Mouse (Mus musculus) colon, adult 2 months (tissue): Measurements from ENCODE around the gene Rtn4rl2. TPM values are rescaled to one million over a fixed set of nuclear protein-coding genes. Genes with fewer than 3 reads are reported as not detected.

Experiments used
- polyA plus RNA-seq: library from polyadenylated mRNA; depleted of rRNA; stranded (reverse); fragments of >200 nt; gene quantifications from 2 replicates; pipeline ENCODE4 v1.2.3, GENCODE M21; 2012; rRNA removed

The Rtn4rl2 gene
- 3.2 and 4.2 TPM in 2 replicates for polyA plus RNA-seq

GRCm38 (mm10) chr2:84886234-84886731 lies at the start of gene Rtn4rl2:
Gene Rtn4rl2, minus strand, starts transcription at chr2:84886710.

DNA sequence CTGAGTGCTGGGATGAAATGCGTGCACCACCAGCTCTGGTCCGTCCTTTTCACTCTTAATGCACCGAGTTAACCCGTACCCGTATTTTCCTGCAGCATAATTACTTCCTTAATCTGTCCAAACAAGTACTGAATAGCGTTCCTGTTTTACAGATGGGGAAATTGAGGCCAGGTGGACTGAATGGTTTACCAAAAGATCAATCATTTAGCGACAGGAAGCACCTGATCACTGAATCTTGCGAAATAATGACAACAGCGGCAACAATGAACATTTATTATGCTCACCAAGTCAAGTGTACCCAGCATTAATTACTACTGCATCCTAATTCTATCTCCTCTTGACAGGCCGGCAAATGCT lies 47.9 kb downstream of the Rtn4rl2 start, which contains the start of gene Slc43a1:
Gene Slc43a1 (plus strand): TSS at position 258 of the 357 bp plus-strand sequence.

GRCm38 (mm10) chr2:84826488-84827282 lies 59.8 kb downstream of the Rtn4rl2 start, which contains the start of gene Timm10:
Gene Timm10, plus strand, starts transcription at chr2:84826997.

GRCm38 (mm10) chr2:84822552-84822951 lies 64.0 kb downstream of the Rtn4rl2 start, which contains the start of gene Smtnl1:
Gene Smtnl1, minus strand, starts transcription at chr2:84822652.

Other genes with a start within 250 kb of the Rtn4rl2 start
- 60.4 and 68.6 TPM in 2 replicates for gene Ctnnd1, start 235.9 kb downstream of the Rtn4rl2 start, polyA plus RNA-seq
- not detected in 2 replicates for gene Btbd18, start 227.6 kb downstream of the Rtn4rl2 start, polyA plus RNA-seq
- gene Selenoh, start 215.9 kb downstream of the Rtn4rl2 start, polyA plus RNA-seq, result 50.5 and 62.5 TPM in 2 replicates
- not detected in 2 replicates for gene Gm28635, start 208.7 kb downstream of the Rtn4rl2 start, polyA plus RNA-seq
- 7.0 and 7.1 TPM in 2 replicates for gene Med19, start 208.3 kb downstream of the Rtn4rl2 start, polyA plus RNA-seq
- gene Tmx2, start 207.6 kb downstream of the Rtn4rl2 start, polyA plus RNA-seq, result 43.2 and 45.6 TPM in 2 replicates
- 56.0 and 66.9 TPM in 2 replicates for gene Zdhhc5, start 171.5 kb downstream of the Rtn4rl2 start, polyA plus RNA-seq
- 6.2 and 6.9 TPM in 2 replicates for gene Clp1, start 159.4 kb downstream of the Rtn4rl2 start, polyA plus RNA-seq
- 6.1 and 7.2 TPM in 2 replicates for gene Ypel4, start 152.7 kb downstream of the Rtn4rl2 start, polyA plus RNA-seq
- 0.17 and 0.35 TPM in 2 replicates for gene Gm19426, start 143.1 kb downstream of the Rtn4rl2 start, polyA plus RNA-seq
- gene Serping1, start 111.3 kb downstream of the Rtn4rl2 start, polyA plus RNA-seq, result 227 and 242 TPM in 2 replicates
- 11.1 and 16.7 TPM in 2 replicates for gene Ube2l6, start 87.9 kb downstream of the Rtn4rl2 start, polyA plus RNA-seq
- gene Smtnl1, start 64.1 kb downstream of the Rtn4rl2 start, polyA plus RNA-seq, result not detected in 2 replicates
- gene Timm10, start 59.7 kb downstream of the Rtn4rl2 start, polyA plus RNA-seq, result 28.1 and 31.6 TPM in 2 replicates
- 10.5 and 10.6 TPM in 2 replicates for gene Slc43a1, start 47.9 kb downstream of the Rtn4rl2 start, polyA plus RNA-seq
- gene Slc43a3, start 49.9 kb upstream of the Rtn4rl2 start, polyA plus RNA-seq, result 27.0 and 31.9 TPM in 2 replicates
- 0.29 and 0.43 TPM in 2 replicates for gene Prg2, start 93.8 kb upstream of the Rtn4rl2 start, polyA plus RNA-seq
- not detected in 2 replicates for gene Prg3, start 101.5 kb upstream of the Rtn4rl2 start, polyA plus RNA-seq
- gene Ssrp1, start 150.5 kb upstream of the Rtn4rl2 start, polyA plus RNA-seq, result 64.4 and 82.2 TPM in 2 replicates
- gene P2rx3, start 150.8 kb upstream of the Rtn4rl2 start, polyA plus RNA-seq, result 0.49 and 0.66 TPM in 2 replicates
- gene Tnks1bp1, start 161.3 kb upstream of the Rtn4rl2 start, polyA plus RNA-seq, result 133 and 136 TPM in 2 replicates
- 3.3 and 4.9 TPM in 2 replicates for gene Aplnr, start 249.5 kb upstream of the Rtn4rl2 start, polyA plus RNA-seq